Comparison of ENCODE assay signal across 8 mouse cellular contexts in genomic region chr6:71632486-71632828, GRCm38 (mm10). TPM values are rescaled to one million over a fixed set of nuclear protein-coding genes. Genes with fewer than 3 reads are reported as not detected.
A peak's percentile ranks its signal among the peaks of the same experiment; 100 is the strongest.
DNase-seq lines count a peak whose midpoint lies in the region; ATAC-seq and TF ChIP-seq lines count a peak whose summit lies in the region.

No protein-coding gene starts in this region.

- peak; percentile 51; the same call in 1 of the 2 replicates for ATAC-seq in embryonic facial prominence, embryonic 11.5 days (replicated peaks; ENCODE audit: insufficient number of reproducible peaks, low FRiP score, low TSS enrichment, low read depth)
- no peak; the same call in 1 of the 2 replicates for ATAC-seq in intestine, embryonic 14.5 days (replicated peaks; ENCODE audit: low FRiP score, low TSS enrichment, low read depth)

- peaks cover 2% of the 10 kb centered on the region for H3K4me1 ChIP-seq in liver, adult 2 months (ENCODE audit: control insufficient read depth, insufficient read depth, low read length)
- H3K4me1 ChIP-seq in embryonic facial prominence, embryonic 11.5 days (ENCODE audit: control insufficient read depth, insufficient read depth, low read length) = no peaks in the 10 kb centered on the region
- peaks cover 13% of the 10 kb centered on the region for H3K4me1 ChIP-seq in intestine, embryonic 14.5 days (replicated peaks; ENCODE audit: control insufficient read depth, insufficient read depth, low read length)

- no peaks in the 10 kb centered on the region for H3K79me2 ChIP-seq in liver, adult 2 months (ENCODE audit: control insufficient read depth, insufficient read depth, low read length)
- H3K79me2 ChIP-seq in myocyte (ENCODE audit: control insufficient read depth, insufficient read depth) = peaks cover 36% of the 10 kb centered on the region

- WGBS in liver, adult 2 months = under 1% methylated on average over 41 of the region's 41 CpGs
- under 1% methylated on average over 39 of the region's 41 CpGs for WGBS in embryonic facial prominence, embryonic 11.5 days
- WGBS in intestine, embryonic 14.5 days = 0% methylated on average over 41 of the region's 41 CpGs

- peak overlapping the region; percentile 63 for H3ac ChIP-seq in myocyte (ENCODE audit: control insufficient read depth, insufficient read length)

- no peaks in the 10 kb centered on the region for H3K9me3 ChIP-seq in embryonic facial prominence, embryonic 11.5 days (replicated peaks; ENCODE audit: control insufficient read depth, low read length)
- H3K9me3 ChIP-seq in intestine, embryonic 14.5 days (ENCODE audit: control insufficient read depth, low read length) = no peaks in the 10 kb centered on the region

- H3K4me2 ChIP-seq in embryonic facial prominence, embryonic 11.5 days (ENCODE audit: low read depth, low read length) = peak overlapping the region; percentile 70
- H3K4me2 ChIP-seq in intestine, embryonic 14.5 days (ENCODE audit: low read length) = peak overlapping the region; percentile 92
- no peak overlapping the region for H3K4me2 ChIP-seq in myocyte (ENCODE audit: low read depth)

- peak overlapping the region; percentile 96 for H3K9ac ChIP-seq in liver, adult 2 months (ENCODE audit: low read depth, low read length)
- H3K9ac ChIP-seq in embryonic facial prominence, embryonic 11.5 days (replicated peaks; ENCODE audit: low read length) = peak overlapping the region; percentile 88
- peak overlapping the region; percentile 88 for H3K9ac ChIP-seq in intestine, embryonic 14.5 days (ENCODE audit: low read length)

- DNase-seq in liver, adult 2 months (ENCODE audit: extremely low read depth, low read depth, low spot score) = peak; percentile 19
- DNase-seq in liver = no peak
- DNase-seq in embryonic facial prominence, embryonic 11.5 days (ENCODE audit: low spot score) = no peak
- no peak for DNase-seq in intestine, embryonic 14.5 days (ENCODE audit: low spot score)
- no peak for DNase-seq in left cerebral cortex, postnatal 14 days (ENCODE audit: low spot score in 2 of 2)
- no peak for DNase-seq in testis, postnatal 14 days (ENCODE audit: low spot score)
- DNase-seq in adrenal gland, postnatal 36 days = no peak

- peaks cover 20% of the 10 kb centered on the region for H3K36me3 ChIP-seq in liver, adult 2 months (ENCODE audit: control insufficient read depth, insufficient read depth, low read length)
- no peaks in the 10 kb centered on the region for H3K36me3 ChIP-seq in embryonic facial prominence, embryonic 11.5 days (replicated peaks; ENCODE audit: control insufficient read depth, insufficient read depth, low read depth, low read length)
- peaks cover 25% of the 10 kb centered on the region for H3K36me3 ChIP-seq in intestine, embryonic 14.5 days (ENCODE audit: control insufficient read depth, insufficient read depth, low read length)
- peaks cover 23% of the 10 kb centered on the region for H3K36me3 ChIP-seq in myocyte (ENCODE audit: control insufficient read depth, insufficient read depth)

- intact Hi-C loops in left cerebral cortex, postnatal 14 days (cut with DNase I) = loop anchor here (2.0 to 5.0 kb wide), 2 partner anchors 75 to 172 kb away; partner anchors contain the start of gene Reep1

- TF ChIP-seq POLR2A in liver, adult 2 months (IDR thresholded peaks at IDR 0.05; ENCODE audit: extremely low read depth, insufficient read depth, low read length) = no peak
- no peak for TF ChIP-seq POLR2A in myocyte (IDR thresholded peaks at IDR 0.05; ENCODE audit: insufficient read length, low read depth)

- H3K27ac ChIP-seq in liver, adult 2 months (replicated peaks; ENCODE audit: insufficient read depth, low read depth, low read length) = peak overlapping the region; percentile 81
- peak overlapping the region; percentile 92 for H3K27ac ChIP-seq in embryonic facial prominence, embryonic 11.5 days (replicated peaks; ENCODE audit: low read depth, low read length)
- H3K27ac ChIP-seq in intestine, embryonic 14.5 days (ENCODE audit: low read depth) = peak overlapping the region; percentile 100

- H3K4me3 ChIP-seq in liver, adult 2 months (ENCODE audit: insufficient read depth, low read depth, low read length) = peak overlapping the region; percentile 95
- peak overlapping the region; percentile 69 for H3K4me3 ChIP-seq in embryonic facial prominence, embryonic 11.5 days (ENCODE audit: low read depth, low read length)
- H3K4me3 ChIP-seq in intestine, embryonic 14.5 days (ENCODE audit: low read depth, low read length) = peak overlapping the region; percentile 73
- H3K4me3 ChIP-seq in myocyte = peak overlapping the region; percentile 81

- TF ChIP-seq CTCF in liver, adult 2 months (IDR thresholded peaks at IDR 0.05; ENCODE audit: low read depth, low read length) = no peak

- no peaks in the 10 kb centered on the region for H3K27me3 ChIP-seq in liver, adult 2 months (ENCODE audit: control insufficient read depth, insufficient read depth, low read length)
- no peaks in the 10 kb centered on the region for H3K27me3 ChIP-seq in embryonic facial prominence, embryonic 11.5 days (ENCODE audit: control insufficient read depth, insufficient read depth, low read length)
- H3K27me3 ChIP-seq in intestine, embryonic 14.5 days (replicated peaks; ENCODE audit: control insufficient read depth, insufficient read depth, low read length) = peaks cover 4% of the 10 kb centered on the region; the same call in 1 of the 2 replicates
- H3K27me3 ChIP-seq in myocyte (ENCODE audit: control insufficient read depth, insufficient read depth, insufficient read length) = no peaks in the 10 kb centered on the region

TF ChIP-seq in myocyte, 11 proteins besides CTCF, POLR2A, EP300 and RAD21:
- TF ChIP-seq TCF12 (IDR thresholded peaks at IDR 0.05; ENCODE audit: insufficient read depth, poor library complexity, severe bottlenecking) = no peak
- no peak for TF ChIP-seq USF1 (IDR thresholded peaks at IDR 0.05; ENCODE audit: low read depth)
- TF ChIP-seq MYOD1 (IDR thresholded peaks at IDR 0.05; ENCODE audit: control insufficient read depth in 1 of 3, insufficient read length in 2 of 3, low read depth in 2 of 3) = no peak
- no peak for TF ChIP-seq CEBPB (IDR thresholded peaks at IDR 0.05; ENCODE audit: insufficient read depth, poor library complexity, severe bottlenecking)
- TF ChIP-seq MAX (IDR thresholded peaks at IDR 0.05; ENCODE audit: low read depth) = no peak
- no peak for TF ChIP-seq MYOG (IDR thresholded peaks at IDR 0.05; ENCODE audit: control insufficient read depth in 1 of 3, insufficient read depth in 1 of 3, insufficient read length in 2 of 3, low read depth in 2 of 3)
- TF ChIP-seq POLR2AphosphoS2 (IDR thresholded peaks at IDR 0.05; ENCODE audit: insufficient read length, low read depth) = no peak
- no peak for TF ChIP-seq TCF3 (IDR thresholded peaks at IDR 0.05; ENCODE audit: insufficient read length, low read depth)
- TF ChIP-seq SRF (IDR thresholded peaks at IDR 0.05; ENCODE audit: control insufficient read depth, insufficient read length, low read depth) = no peak
- TF ChIP-seq E2F4 (IDR thresholded peaks at IDR 0.05; ENCODE audit: insufficient read depth) = no peak
- no peak for TF ChIP-seq REST (IDR thresholded peaks at IDR 0.05; ENCODE audit: insufficient read depth, insufficient read length)

RNA-seq across cellular contexts. Expression of gene Kdm3a, which starts 0.3 kb away (rescaled TPM):
- 17.6 and 24.0 TPM in 2 replicates for total RNA-seq in liver, adult 2 months (2014; rRNA removed)
- polyA plus RNA-seq in liver, adult 2 months (2012; rRNA removed) = 2.6 and 4.0 TPM in 2 replicates
- 48.8 and 57.9 TPM in 2 replicates for polyA plus RNA-seq in embryonic facial prominence, embryonic 11.5 days (2014; fragmentation: Nextera tagmentation; extraction: Ambion mirVana)
- 43.2 and 43.5 TPM in 2 replicates for polyA plus RNA-seq in intestine, embryonic 14.5 days (2014; fragmentation: Nextera tagmentation; extraction: Ambion mirVana)
- 11.5 TPM for polyA plus RNA-seq in myocyte (2012; fragmentation: generic; extraction: Trizol)
- total RNA-seq in left cerebral cortex, postnatal 14 days (2021) = 10 to 100 TPM; 28.4 to 34.0 TPM
- total RNA-seq in adrenal gland, postnatal 36 days (2021) = 10 to 100 TPM; 29.7 to 31.3 TPM
